Mouse (Mus musculus) urinary bladder, adult 18-20 months (tissue): ENCODE data around the gene Casp9.
A peak's percentile ranks its signal among the peaks of the same experiment; 100 is the strongest.

Experiments
- DNase-seq, 2 experiments: peaks; one replicate each; pipeline ENCODE4 v3.0.0; 2022; ENCODE audit warnings: low spot score in 2 of 2, mixed read lengths in 2 of 2

Casp9 gene

GRCm38 (mm10) chr4:141781201-141781985, 12.0 kb upstream of the Casp9 start:
- no peak for DNase-seq

- DNase-seq, result no peak
These were observed 8.6 kb upstream of the Casp9 start for GRCm38 (mm10) chr4:141784835-141785234.

- no peak for DNase-seq
These were observed 7.3 kb upstream of the Casp9 start for GRCm38 (mm10) chr4:141786141-141786540.

- DNase-seq, result no peak
These were observed 6.4 kb upstream of the Casp9 start for GRCm38 (mm10) chr4:141787046-141787445.

GRCm38 (mm10) chr4:141787462-141787861, 6.0 kb upstream of the Casp9 start:
- no peak for DNase-seq

- no peak for DNase-seq
These were observed 3.7 kb upstream of the Casp9 start for GRCm38 (mm10) chr4:141789564-141790218.

- peak; percentile 92 to 95 for DNase-seq
These were observed 2.9 kb upstream of the Casp9 start, which contains the start of gene Dnajc16 for GRCm38 (mm10) chr4:141790524-141790990. Gene Dnajc16, minus strand, starts transcription at chr4:141790931.

GRCm38 (mm10) chr4:141791486-141791885, 1.9 kb upstream of the Casp9 start:
- no peak for DNase-seq

GRCm38 (mm10) chr4:141791951-141792350, 1.5 kb upstream of the Casp9 start:
- DNase-seq, result no peak

GRCm38 (mm10) chr4:141792554-141793281, 694 bp upstream of the Casp9 start:
- DNase-seq, result no peak

GRCm38 (mm10) chr4:141794152-141794535, 732 bp downstream of the Casp9 start:
- DNase-seq, result no peak

GRCm38 (mm10) chr4:141796356-141796755, 2.9 kb downstream of the Casp9 start:
- no peak for DNase-seq

GRCm38 (mm10) chr4:141796954-141797353, 3.5 kb downstream of the Casp9 start:
- no peak for DNase-seq

GRCm38 (mm10) chr4:141797545-141797944, 4.1 kb downstream of the Casp9 start:
- no peak for DNase-seq

GRCm38 (mm10) chr4:141804105-141804504, 10.7 kb downstream of the Casp9 start:
- no peak for DNase-seq

GRCm38 (mm10) chr4:141805886-141806285, 12.5 kb downstream of the Casp9 start:
- no peak for DNase-seq

- no peak for DNase-seq
These were observed 16.5 kb downstream of the Casp9 start for GRCm38 (mm10) chr4:141809850-141810464.

- DNase-seq, result no peak
These were observed 17.6 kb downstream of the Casp9 start for GRCm38 (mm10) chr4:141810975-141811374.

- DNase-seq, result no peak
These were observed 18.0 kb downstream of the Casp9 start for GRCm38 (mm10) chr4:141811375-141811774.

- no peak for DNase-seq
These were observed 22.9 kb downstream of the Casp9 start for GRCm38 (mm10) chr4:141816267-141816666.

- DNase-seq, result no peak
These were observed 23.6 kb downstream of the Casp9 start for GRCm38 (mm10) chr4:141816776-141817655.
